Mouse (Mus musculus) spleen, postnatal 10 days (tissue): ENCODE results near the gene Sec23ip.

Experiments
- DNase-seq, 2 experiments: peaks; one replicate each; pipeline ENCODE4 v3.0.0; 2021 to 2022; ENCODE audit warnings: low spot score in 2 of 2

Gene Sec23ip

GRCm38 (mm10) chr7:128779305-128779704 is 34.6 kb downstream of the Sec23ip start:
- peak in 1 of 2 experiments; percentile 57 for DNase-seq

GRCm38 (mm10) chr7:128781846-128782245 is 37.1 kb downstream of the Sec23ip start:
- no peak for DNase-seq

GRCm38 (mm10) chr7:128790045-128790444 is 45.3 kb downstream of the Sec23ip start:
- DNase-seq: no peak

- DNase-seq: no peak
Observed at GRCm38 (mm10) chr7:128793464-128793863, 48.7 kb downstream of the Sec23ip start.

- DNase-seq: no peak
Observed at GRCm38 (mm10) chr7:128824986-128825563, 80.3 kb downstream of the Sec23ip start.

GRCm38 (mm10) chr7:128832455-128833081 is 87.8 kb downstream of the Sec23ip start:
- DNase-seq: no peak

GRCm38 (mm10) chr7:128833196-128833595 is 88.5 kb downstream of the Sec23ip start:
- DNase-seq: no peak
